Mouse (Mus musculus) urinary bladder, adult 2 months (tissue): Measurements from ENCODE around the gene Tfr2. TPM values are rescaled to one million over a fixed set of nuclear protein-coding genes. Genes with fewer than 3 reads are reported as not detected.

Experiments
- DNase-seq: peaks from one replicate; pipeline ENCODE4 v3.0.0; 2022; ENCODE audit warnings: low spot score
- polyA plus RNA-seq: library from polyadenylated mRNA; depleted of rRNA; stranded (reverse); fragments of >200 nt; gene quantifications from 2 replicates; pipeline ENCODE4 v1.2.3, GENCODE M21; 2012

The Tfr2 gene
- polyA plus RNA-seq, 1 experiment, result 0.48 TPM

DNA sequence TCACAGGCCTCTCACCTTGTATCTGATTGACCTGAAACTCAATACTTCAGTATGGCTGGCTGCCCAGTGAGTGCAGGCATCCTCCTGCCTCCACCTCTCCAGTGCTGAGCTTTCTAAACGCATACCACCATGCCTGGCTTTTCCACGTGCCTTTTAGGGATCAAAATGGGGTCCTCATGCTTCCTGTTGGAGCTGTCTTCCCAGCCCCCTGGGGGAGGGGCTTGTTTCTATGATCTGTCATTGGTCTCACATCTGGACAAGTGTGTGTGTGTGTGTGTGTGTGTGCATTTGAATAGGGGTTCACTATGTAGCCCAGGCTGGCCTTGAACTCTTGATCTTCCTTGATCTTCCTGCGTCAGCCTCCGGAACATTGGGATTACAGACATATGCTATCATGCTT is 32.2 kb upstream of the Tfr2 start:
- no peak for DNase-seq

DNA sequence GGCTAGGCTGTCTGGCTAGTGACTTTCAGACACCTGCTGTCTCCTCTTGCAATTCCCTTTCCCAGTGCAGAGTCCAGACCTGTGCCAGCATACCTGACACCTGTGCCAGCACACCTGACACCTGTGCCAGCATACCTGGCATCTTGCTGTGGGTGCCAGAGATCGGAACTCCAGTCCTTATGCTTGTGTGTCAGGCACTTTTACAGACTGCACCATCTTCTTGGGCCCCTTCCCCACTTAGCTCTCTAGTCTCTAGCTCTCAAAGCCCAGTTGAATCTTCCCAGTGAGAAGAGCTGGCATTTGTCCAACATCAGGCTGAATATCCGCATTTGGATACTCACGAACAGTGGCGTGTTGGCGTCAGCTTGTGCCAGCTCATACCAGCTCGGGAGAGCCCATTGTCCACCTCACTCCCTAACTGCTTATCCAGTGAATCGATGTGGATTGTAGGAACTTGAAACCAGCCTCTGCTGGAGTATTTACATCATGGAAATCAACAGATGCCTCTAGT is 30.3 kb upstream of the Tfr2 start:
- DNase-seq, result no peak

DNA sequence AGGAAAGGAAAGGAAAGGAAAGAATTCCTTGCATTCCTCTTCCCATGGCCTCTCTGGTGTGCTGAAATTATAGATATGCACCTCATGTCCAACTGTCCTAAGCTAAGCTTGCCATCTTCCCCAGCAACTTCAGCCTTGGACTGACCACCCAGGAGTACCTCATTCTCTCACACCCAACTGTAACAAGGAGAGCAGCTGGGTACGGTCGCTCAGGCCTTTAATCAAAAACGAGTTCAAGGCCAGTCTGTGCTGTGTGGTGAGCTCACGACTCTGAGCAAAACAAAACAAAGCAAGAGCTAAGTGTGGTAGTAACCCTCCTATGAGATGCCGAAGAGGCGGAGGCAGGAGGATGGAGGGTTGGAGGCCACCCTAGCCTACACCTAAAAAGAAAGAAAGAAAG is 28.6 kb upstream of the Tfr2 start:
- DNase-seq, result no peak

DNA sequence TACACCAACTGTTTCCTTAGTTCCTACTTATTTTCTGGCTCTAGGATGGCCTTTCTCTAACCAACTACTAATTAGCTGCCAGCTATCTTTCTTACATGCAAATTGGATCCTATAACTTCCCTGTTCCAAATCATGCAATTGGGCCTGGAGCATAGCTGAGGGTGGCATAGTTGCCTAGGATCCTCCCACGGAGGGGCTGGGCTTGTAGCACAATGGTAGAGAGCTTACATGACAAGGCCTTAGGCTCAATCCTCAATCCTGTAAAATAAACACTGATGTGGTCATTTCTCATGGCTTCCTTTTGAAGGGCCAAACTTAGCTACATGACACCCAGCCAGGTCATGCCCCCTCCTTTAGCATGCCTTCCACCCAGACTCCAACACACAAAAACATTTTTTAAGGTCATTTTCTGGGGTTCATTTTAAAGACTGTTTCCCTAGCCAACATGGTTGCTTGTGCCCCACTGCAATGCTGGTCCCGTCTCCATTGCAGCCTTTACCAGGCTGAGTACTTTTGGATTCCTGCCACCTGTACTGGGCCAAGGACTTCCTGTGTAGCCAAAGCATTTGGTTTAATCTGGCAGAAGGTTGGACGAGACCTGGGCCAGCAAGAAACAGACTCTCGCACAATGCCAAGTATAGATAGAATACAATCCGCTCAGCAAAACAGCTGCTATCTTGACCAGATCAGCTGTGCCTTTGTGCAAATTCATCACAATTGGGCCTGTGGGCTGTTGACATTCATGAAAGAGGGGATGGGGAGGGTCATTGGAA is 27.7 kb upstream of the Tfr2 start:
- no peak for DNase-seq

DNA sequence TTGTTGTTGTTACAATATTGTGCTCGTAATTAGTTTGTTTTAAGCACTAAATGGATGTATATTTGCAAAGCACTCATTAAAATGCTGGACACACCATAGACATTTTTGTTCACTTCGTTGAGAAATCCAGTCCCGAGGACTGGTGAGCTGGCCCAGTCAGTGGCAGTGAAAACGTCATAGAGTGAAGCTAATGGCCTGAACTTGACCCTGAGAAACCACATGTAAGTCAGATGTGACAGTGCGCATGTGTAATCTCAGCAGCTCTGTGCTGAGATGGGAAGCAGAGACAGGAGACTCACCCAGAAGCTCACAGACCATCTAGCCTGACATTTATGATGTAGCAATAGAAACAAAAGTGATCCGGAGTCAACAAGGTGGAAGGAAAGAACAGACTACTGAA is 24.7 kb upstream of the Tfr2 start:
- DNase-seq, result no peak

DNA sequence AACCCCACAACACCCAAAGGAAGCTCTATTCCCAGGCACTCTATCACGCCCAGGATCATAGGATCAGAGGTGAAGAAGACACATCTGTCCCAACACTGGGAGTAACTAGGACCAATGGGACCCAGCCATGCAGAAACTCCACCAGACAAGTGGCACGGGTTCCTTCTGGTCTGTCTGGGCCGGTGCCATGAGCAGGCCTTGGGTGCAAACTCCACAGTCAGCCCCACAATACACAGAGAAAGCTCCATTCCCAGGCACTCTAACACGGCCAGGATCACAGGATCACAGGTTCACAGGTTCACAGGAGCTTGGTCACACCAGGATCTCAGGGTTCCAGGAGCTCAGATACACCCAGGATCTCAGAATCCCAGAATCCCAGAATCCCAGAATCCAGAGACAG is 24.0 kb upstream of the Tfr2 start:
- DNase-seq, result no peak

DNA sequence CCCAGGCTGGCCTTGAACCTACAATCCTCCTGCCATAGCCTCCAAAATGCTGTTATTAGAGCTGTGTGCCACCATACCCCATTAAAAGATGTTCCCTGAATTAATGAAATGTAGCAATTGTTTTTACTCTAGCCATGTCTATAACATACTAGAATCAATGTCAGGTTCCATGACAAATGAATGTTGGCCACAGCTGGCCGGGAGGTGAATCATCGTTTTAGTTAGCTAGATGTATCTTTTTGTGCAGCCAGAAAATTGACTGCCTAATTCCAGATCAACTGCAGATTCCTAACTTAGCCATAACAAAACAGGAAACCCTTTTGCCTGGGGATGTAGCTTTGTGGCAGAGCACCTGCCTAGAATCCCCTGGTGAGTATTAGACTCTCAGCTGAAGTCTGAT is 19.8 kb upstream of the Tfr2 start:
- DNase-seq, result no peak

DNA sequence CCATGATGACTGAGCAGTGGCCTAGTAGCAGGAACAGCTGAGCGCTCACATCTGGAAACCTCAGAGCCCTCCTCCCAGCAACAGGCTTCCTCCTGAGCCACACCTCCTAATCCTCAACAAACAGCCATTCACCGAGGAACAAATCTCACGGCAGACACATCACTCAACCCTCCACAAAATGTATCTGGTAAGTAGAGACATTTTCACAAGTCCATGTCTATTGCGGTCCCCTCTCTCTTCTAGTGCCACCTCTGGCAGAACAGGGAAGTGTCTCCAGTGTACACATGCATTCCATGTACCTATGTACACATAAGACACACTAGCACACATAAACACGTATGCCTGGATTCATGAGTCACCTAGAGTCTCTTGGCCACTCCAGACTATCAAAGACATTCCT is 18.5 kb upstream of the Tfr2 start:
- no peak for DNase-seq

DNA sequence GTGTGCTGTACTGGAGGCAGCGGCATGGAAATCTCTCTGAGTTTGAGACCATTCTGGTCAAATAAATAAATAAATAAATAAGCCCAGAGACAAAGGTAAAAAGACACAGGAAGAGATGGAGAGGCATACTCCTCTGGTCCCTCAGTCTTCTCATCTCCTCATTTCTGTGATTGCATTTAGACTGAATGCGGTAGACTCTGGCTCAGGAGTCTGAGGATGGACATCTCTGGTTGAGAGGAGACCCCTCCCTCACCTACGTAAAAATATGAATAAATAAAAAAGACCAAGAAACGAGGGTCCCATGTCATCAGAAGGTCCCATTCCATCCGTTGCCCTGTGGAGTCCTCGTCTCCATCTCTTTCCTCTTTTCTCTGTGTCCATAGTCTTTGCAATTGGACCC is 16.6 kb upstream of the Tfr2 start:
- no peak for DNase-seq

DNA sequence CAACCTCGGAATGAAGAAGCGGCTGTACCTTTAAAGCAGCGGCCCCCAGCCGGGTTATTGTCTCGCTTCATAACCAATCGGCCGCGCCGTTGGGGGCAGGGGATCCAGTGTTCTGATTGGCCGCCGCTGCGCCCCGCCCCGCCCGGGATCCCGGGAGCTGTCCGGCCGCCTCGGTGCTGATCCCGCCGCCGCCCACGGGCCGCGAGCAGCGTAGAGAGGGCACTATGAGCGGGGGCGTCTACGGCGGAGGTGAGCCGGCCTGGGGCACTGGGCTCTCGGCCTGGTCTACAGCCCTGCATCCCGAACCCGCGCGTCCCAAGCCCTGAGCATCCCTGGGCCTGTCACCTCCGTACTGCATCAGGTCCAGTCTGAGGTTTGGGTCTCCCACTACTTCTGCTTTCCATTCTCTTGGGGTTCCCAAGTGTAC is 16.2 kb upstream of the Tfr2 start, which contains the start of gene Actl6b:
Gene Actl6b (plus strand): TSS at position 107 of the 427 bp plus-strand sequence.
- peak; percentile 44 for DNase-seq

DNA sequence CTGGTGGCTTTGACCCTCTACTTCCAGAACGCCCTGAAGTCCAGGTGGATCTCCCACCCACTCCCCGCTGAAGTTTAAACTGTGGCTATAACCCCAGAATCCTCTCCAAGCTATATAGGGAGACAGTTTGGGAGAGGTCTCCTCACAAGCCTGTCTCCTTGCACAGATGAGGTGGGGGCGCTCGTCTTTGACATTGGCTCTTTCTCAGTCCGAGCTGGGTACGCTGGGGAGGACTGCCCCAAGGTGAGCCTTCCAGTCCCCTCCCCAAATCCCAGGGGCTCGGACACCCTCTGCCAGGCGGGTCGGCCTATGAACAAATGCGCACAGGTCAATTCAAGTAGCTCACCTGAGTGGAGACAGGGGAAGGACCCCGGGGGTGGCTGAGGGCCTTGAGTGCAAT is 15.7 kb upstream of the Tfr2 start:
- DNase-seq, result no peak

DNA sequence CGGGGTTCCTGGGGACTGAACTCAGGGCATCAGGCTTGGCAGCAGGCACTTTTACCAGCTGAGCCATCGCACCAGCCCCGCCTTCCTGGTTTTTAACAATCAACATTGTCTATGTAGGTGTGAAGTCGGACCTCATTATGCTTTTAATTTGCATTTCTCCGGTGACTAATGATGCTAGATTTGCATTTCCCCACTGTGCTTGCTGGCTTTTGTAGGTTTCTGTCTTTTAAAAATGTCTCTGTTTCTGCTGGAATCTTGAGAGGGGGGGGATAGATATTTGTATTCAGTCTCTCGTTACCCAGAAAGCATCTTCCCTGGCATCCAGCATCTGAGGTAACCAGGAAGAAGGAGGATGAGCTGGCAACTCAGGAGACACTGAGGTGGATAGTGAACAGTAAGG is 8.1 kb upstream of the Tfr2 start:
- no peak for DNase-seq

DNA sequence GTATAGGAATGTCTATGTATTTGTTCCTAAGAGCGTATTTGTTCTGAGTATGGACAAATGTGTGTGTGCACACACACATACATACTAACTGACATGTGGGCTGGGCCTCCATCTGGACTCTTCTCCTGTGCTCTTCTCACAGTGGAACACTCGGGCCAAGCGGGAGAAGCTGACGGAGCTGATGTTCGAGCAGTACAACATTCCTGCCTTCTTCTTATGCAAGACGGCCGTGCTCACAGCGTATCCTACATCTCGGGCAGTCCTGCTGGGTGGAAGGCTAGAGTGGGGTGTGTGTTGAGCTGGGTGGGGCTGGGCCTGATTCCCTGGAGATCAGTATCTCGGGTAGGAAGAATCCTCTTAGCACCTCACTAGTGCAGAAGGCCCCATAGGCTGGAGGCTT is 6.7 kb upstream of the Tfr2 start:
- no peak for DNase-seq

DNA sequence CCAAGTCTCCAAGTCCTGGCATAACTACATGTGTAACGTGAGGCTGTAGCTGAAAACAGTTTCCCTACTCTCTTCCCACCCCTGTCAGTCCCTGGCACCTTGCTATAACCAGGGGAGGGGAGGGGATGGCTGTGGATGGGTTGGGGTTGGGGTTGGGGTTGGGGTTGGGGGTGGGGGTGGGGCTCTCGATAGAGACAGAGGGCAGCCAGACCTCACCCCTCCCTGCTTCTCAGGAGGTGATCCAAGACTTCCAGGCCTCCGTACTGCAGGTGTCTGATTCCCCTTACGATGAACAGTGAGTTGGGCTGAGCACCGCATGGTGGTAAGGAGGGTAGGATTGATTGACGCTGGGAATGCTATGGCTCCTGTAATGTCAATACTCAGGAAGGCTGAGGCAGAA is 3.9 kb upstream of the Tfr2 start:
- no peak for DNase-seq

DNA sequence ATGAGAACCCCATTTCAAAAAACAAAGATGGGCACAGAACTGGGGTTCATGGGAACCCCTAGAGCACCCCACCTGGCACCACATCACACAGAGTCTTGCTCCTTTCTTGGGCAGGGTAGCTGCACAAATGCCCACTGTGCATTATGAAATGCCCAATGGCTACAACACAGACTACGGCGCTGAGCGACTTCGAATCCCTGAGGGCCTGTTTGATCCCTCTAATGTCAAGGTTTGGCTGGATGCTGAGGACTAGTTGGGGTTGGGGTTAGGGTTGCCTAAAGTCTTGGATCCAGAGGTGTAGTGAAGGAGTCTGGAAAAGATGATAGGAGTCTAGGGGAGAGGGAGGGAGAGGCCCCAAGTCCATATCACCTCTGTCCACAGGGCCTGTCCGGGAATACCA is 3.2 kb upstream of the Tfr2 start:
- no peak for DNase-seq

DNA sequence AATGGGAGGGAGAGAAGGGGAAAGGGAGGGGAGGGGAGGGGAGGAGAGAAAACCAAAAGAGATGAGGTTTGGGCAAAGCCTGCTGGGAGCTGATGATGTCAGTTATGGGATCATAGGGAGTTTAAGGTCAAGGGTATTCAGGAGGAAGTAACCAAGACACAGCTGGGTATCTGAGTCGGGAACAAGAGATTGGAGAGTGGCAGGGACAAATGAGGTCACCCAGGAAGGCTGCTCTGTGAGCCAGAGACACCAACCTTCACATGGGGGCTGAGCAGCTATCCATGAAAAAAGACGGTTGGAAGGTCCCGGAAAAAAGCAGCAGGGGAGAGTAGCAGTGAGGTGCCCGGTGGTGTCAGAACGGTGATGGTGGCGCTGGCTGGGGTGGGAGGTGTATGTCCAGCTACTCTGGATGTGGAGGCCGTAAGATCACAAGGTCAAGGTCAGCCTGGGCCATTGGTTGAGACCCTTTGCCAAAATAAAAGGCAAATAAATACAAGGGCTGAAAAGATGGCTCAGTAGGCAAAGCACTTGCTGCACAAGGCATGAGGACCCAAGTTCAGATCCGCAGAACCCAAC is 1.3 kb upstream of the Tfr2 start:
- DNase-seq, result no peak

DNA sequence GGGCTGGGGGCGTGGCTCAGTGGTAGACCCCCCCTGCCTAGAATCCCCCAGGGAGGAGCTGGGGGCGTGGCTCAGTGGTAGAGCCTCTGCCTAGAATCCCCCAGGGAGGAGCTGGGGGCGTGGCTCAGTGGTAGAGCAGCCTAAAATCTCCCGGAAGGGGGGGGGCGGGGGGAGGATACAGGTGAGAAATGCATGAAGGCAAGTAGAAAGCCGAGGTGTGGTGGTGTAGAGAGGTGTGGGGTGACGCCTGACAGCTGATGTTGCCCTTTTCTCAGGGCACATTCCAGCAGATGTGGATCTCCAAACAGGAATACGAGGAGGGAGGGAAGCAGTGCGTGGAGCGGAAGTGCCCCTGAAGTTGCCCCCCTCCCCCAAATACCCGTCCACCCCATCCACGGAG is 609 bp upstream of the Tfr2 start:
- no peak for DNase-seq

DNA sequence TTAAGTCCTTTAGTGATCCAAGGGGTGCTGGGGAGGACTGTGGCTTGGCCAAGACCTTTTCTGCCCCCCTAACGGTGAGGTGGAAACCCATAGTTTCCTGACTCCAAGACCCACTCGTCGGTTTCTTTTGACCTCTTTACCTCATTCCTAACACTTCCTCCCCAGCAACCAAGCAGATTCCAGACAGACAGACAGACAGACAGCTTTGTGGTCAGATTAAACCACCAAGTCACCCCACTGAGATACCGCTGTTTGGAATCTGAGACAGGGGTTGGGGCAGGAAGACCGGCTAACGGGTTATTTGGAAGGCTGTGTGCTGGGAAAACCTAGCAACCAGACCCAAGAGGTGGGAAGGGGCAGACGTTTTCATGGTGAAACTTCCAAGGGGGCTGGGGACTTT is 541 bp downstream of the Tfr2 start:
- DNase-seq, result no peak

DNA sequence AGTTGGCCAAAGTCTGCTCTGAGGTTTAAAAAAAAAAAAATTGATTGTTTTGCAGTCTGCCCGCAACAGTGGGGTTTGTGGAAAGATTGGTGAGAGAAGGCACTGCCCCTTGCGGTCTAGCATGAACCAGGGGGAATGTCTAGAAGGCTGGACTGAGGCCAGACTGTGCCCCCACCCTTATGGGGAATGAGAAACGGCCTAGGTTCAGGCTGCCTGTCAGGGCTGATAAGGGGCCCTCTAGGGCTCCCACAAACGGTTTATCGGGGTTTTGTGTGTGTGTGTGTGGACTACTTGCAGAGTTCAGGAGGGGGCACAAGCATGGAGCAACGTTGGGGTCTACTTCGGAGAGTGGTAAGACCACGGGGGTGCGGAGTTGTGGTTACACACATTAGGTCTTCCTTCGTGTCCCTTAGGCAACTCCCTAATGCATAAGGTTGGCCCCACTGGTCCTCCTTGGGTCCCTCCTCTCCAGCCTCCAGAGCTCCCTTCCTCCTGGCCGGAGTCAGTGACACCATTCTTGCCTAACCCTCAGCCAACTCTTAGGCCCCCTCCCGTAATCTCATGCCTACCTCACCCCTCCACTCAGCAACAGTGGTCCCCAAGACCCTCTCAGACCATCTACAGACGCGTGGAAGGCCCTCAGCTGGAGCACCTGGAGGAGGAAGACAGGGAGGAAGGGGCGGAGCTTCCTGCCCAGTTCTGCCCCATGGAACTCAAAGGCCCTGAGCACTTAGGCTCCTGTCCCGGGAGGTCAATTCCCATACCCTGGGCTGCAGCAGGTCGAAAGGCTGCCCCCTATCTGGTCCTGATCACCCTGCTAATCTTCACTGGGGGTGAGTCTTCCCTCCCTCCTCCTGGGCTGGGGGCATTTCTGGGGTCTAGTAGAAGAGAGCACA is 1.3 kb downstream of the Tfr2 start:
- no peak for DNase-seq

DNA sequence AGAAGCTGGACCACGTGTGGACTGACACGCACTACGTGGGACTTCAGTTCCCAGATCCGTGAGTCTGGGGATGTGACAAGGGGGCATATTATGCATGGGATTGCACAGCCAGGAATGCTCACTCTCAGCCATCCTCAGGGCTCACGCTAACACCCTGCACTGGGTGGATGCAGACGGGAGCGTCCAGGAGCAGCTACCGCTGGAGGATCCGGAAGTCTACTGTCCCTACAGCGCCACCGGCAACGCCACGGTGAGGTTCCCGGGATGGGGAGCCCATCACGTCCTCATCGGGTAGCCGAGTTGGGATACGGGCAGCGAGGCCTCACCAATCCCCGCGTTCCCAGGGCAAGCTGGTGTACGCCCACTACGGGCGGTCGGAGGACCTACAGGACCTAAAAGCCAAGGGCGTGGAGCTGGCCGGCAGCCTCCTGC is 4.8 kb downstream of the Tfr2 start:
- DNase-seq, result no peak

DNA sequence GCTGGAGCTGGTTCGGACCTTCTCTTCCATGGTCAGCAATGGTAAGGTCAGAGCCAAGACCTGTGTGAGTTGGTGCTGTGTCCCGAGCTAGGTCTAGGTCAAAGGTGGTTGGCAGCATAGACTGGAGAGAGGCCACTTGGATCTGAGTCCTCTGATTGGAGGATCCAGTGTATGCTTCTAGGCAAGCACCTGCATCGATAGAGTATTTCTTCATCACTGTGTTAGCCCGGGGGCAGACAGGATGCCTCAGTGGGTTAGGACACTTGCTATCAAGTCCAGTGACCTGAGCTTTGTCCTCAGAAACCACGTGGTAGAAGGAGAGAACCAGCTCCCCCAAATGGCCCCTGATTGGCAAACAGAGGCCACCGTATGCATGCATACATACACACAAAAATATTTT is 10.6 kb downstream of the Tfr2 start:
- DNase-seq, result no peak

DNA sequence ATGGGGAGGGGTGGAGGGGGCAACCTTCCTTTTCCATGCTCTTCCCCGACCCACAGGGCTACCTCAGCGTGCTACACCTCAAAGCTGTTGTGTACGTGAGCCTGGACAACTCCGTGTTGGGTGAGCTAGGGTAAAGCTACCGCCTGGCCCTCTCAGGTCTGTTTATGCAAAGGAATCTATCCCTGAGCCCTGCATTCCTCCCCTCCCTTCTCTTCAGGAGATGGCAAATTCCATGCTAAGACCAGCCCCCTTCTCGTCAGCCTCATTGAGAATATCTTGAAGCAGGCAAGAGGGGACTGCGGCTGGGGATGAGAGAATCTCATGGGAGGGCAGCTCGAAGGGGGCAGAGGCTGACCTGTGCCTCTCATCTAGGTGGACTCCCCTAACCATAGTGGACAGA is 13.1 kb downstream of the Tfr2 start:
- no peak for DNase-seq
